Mouse (Mus musculus) erythroblast, adult 5-6 weeks (primary cell): ENCODE results near the gene Ccdc62. TPM values are rescaled to one million over a fixed set of nuclear protein-coding genes. Genes with fewer than 3 reads are reported as not detected.
A peak's percentile ranks its signal among the peaks of the same experiment; 100 is the strongest.

Experiments used
- ATAC-seq: replicated peaks from 2 replicates; pipeline ENCODE4 v1.8.0; 2016; ENCODE audit warnings: moderate number of reproducible peaks, mild to moderate bottlenecking, moderate TSS enrichment, inconsistent platforms; ENCODE audit not compliant: poor library complexity, low FRiP score, severe bottlenecking
- total RNA-seq, 2 experiments: library from RNA; stranded (forward) in 1 of 2; stranded (reverse) in 1 of 2; fragments of 150-400 nt in 1 of 2; fragments of 200-764, 138-1000 nt in 1 of 2; gene quantifications; 2 replicates each; pipeline versions ENCODE4 v1.2.3 to v1.2.4; 2015 to 2017; ENCODE audit warnings: low replicate concordance in 2 of 2

Gene Ccdc62
- total RNA-seq, 2 experiments from 2014 or later, result 0.19 to 0.60 TPM

DNA sequence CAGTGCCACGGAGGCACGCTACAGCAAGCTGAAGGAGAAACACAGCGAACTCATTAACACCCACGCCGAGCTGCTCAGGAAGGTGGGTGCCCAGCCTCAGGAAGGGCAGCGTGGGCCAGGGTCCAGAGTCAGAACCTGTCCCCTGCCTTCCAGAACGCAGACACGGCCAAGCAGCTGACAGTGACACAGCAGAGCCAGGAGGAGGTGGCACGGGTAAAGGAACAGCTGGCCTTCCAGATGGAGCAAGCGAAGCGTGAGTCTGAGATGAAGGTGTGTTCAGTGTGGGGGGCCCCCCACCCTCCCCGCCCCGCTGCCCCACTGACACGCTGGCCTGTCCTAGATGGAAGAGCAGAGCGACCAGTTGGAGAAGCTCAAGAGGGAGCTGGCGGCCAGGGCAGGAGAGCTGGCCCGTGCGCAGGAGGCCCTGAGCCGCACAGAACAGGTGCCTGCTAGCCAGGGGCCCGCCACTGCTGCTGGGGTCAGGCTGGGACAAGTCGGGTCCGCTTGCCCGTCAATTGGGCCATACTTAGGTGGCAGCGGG lies 66.8 kb downstream of the Ccdc62 start:
- ATAC-seq, result no peak

DNA sequence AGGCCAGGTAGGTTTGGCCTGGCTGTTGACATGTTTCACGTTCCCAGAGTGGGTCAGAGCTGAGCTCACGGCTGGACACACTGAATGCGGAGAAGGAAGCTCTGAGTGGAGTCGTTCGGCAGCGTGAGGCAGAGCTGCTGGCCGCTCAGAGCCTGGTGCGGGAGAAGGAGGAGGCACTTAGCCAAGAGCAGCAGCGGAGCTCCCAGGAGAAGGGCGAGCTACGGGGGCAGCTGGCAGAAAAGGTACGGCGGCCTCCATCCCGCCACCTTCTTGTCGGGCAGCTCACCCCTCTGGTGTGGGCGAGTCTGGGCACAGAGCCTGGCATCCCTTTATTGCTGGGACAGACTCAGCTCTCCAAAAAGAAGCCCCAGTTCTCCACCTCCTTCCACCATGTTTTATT lies 67.3 kb downstream of the Ccdc62 start:
- ATAC-seq, result no peak

DNA sequence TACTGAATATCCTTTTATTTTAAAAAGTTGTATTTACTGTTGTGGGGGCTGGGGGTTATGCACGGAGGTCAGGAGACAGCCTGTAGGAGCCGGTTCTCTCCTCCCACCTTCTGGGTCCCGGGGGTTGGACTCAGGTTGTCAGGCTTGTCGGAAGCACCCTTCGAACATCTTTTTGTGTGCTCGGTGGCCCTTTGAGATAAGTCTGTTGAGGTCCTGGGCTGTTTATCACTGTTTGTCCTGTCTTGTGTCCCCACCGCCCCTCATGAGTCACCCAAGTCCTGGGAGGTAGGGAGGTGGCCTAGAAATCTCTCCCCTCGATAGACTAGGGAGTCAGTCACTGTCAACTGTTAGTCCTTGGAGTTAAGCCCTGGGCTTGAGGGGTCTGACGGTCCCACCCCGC lies 67.9 kb downstream of the Ccdc62 start:
- ATAC-seq, result no peak

DNA sequence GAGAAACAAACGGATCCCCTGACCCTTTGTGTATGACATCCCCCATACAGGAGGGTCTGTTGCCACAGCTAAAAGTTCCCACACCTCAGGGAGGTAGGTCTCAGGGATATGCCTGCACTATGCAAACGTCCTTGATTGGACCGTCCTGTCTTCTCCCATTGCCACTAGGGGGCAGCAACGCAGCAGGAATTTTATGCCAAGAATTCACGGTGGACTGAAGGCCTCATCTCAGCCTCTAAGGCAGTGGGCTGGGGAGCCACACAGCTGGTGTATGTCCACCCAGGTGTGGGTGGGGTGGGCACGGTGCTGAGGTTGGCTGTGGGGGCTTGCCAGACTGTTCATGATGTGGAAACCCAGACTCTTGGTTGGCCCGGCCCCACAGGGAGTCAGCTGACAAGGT lies 70.3 kb downstream of the Ccdc62 start:
- peak; percentile 81 for ATAC-seq

DNA sequence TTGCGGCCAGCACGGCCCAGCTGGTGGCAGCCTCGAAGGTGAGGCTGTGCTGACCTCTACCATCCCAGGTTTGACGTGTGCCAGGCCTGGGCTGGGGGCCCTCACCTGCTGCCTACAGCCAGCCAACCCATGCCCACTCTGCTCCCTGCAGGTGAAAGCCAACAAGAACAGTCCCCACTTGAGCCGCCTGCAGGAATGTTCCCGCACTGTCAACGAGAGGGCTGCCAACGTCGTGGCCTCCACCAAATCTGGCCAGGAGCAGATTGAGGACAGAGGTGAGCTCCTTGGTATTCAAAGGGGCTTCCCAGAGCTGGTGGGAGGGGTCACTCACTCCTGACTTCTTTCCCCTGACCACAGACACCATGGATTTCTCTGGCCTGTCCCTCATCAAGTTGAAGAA lies 70.8 kb downstream of the Ccdc62 start:
- ATAC-seq, result no peak

DNA sequence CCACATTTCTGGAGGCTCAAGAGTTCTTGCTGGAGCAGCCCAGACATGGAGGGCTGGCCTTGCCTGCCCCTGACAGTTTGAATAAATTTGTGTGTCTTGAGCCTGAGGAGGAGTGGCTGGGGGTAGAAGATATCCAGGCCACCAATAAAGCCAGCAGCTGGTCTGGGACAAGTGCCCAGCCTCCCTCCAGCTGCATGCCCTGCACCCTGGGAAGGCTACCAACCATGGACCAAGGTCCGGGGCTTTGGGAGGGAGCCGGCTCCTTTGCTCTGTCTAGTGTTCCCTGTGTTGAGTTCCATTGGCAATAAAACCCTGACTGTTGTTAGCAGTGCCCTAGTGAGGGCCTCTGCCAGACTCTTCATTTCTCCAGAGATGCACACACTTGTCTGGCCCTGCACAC lies 72.4 kb downstream of the Ccdc62 start:
- ATAC-seq, result no peak

DNA sequence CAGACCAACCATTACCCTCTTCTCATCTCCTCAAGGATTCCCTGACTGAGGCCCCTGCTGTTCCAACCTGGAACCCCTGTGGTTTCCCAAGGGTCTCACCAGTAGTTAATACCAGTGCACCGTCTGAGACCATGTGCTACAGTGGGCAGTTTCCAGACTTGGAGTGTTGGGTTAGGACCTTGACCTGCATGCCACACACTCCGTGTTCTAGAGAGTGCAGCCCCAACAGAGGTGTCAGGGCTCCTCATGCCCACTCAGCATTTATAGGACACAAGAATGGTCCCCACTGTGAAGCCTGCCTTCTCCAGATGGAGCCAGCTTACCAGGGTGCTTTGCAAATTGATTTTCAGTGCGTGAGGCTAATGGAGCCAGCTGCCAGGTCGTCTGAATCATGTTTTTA lies 72.9 kb downstream of the Ccdc62 start:
- no peak for ATAC-seq

DNA sequence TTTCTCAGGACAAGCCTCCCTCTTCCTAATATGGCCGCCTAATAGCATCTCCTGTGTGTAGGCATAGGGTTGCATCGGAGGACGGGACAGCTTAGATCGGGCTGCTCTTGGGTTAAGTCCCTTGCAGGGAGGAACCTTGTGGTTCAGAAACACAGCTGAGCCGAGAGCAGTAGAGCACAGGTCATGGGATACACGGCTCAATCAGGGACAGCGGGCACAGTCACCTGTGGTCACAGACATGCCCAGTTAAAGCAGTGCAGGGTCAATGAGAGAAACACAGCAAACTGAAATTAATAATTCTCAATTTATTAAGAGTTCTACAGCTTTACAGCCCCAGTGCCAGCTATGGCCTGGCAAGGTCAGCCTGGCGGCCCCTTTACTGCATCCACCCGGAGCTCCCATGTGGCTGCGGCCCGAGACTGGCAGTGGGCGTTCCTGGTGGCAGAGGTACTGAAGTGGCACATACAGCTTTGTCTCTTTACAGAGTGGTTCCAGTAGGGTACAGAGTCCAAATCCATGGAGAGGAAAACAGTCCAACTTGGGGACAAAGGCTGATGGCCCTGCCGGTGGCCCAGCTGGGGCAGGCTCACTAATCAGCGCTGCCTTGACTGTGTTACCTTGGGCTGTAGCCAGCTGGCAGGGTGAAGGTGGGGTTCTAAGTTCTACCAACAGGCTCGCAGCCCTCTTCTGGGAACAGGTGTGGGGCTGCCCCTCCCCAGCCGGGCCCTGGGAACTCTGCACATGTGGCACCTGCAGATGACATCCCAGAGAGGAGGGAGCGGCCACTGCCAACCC lies 74.1 kb downstream of the Ccdc62 start:
- no peak for ATAC-seq

DNA sequence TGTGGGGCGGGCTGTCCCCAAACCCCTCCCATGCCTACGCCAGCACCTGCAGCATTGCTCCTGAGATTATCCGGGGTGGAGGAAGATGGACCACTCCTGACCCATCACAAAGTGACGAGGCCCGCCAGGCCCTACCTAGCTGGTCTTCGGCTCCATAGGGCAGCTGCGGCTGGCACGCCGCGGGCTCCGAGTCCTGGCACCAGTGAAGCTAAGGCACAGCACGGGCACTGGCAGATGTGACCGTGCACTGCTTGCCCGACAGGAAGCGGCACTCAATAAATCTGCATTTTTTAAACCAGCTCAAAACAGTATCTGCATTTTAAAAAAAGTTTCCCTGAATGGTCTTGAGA lies 74.6 kb downstream of the Ccdc62 start:
- ATAC-seq, result no peak

DNA sequence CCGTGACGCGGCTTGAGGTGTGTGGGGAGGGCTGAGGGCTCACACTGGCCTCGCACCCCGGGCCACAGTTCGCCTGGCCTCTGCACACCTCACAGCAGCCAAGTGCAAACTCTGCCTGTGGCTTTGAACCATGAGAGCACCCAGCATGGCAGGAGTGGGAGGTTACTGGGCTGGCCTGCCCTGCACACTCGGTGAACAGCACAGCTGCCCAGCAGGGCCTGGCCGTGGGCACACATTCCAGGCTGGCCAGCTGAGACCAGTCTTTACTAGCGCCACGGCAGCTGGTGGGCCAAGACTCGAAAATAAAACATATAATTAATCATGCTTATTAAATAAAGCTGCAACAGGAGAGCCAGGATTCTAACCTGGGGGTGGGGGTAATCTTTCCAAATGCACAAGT lies 75.1 kb downstream of the Ccdc62 start:
- ATAC-seq, result no peak

DNA sequence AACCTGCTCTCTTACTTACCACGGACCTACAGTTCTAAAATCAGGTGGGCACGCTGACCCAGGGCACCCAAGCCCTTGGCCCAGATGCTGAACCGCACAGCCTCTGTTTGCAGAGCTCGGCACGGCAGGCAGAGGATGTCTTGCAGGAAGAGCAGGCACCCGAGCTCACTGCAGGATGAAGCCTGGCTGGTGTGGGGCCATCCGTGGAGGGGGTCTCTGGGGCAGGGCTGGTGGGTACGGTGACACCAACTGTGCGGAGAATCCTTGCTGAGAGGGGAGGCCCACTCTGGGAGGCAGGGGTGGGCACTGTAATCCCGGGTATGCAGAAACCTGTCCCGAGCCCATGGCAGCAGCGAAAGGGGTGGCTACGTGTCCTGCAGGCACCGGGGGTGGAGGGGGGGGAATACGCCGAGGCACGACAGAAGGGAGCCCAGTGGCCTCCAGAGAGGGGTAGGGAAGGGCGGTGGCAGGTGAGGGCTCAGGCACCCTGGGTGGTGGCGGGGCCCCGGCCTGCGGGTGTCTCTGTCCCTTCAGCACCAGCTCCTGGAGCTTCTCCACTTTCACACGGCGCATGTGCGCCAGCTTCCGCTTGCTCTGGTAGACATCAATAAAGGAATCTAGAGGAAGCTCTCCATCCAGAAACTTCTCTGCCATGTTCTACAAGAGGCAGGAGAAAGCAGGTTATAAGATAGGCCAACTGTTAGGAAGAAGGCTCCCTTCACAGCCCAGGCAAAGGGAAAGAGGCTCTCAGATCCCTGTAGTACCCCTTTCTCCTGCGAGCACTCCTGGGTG lies 75.8 kb downstream of the Ccdc62 start:
- ATAC-seq, result no peak

DNA sequence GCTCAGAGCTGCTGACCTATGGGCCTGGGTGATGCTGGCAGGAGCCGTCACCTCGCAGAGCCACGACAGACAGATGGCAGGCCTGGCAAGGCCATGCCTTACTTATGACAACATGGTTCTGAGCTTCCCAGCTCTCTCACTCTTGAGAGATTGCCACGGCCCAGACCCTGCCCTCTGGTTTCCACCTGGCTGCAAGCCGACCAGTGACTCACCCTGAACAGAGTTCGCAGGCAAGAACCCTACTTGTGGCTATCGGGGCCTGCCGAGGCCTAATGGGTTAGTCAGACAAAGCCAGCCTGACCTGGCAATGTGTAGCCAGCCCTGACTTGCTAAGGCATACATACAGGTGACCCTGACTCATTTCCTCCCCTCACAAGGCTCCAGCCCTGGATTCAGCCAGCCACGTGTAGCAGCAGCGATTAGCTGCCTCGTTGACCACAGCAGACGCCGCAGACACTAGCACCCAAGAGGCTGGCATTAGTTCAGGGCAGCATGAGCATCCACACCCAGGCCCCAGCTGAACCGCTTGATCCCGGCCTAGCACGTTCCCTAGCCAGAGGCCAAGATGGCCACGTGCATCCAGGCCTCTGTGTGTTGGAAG lies 76.5 kb downstream of the Ccdc62 start:
- no peak for ATAC-seq

DNA sequence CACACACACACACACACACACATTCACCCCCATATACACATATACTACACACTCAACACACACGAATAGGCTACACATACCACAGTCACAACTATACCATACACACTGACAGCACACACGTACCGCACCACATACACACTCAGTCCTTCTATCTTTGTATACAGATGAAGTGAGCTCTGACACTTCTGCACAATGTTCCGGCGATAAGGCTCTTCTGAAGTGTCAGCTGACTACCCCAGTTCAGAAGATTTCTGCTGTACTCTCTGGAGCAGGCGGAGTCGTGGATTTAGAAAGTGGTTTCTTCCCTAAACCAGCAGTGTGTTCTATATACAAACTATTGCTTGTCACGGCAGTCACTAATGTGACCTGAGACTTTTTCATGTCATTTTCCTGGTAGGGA lies 79.6 kb downstream of the Ccdc62 start:
- ATAC-seq, result peak; percentile 62

DNA sequence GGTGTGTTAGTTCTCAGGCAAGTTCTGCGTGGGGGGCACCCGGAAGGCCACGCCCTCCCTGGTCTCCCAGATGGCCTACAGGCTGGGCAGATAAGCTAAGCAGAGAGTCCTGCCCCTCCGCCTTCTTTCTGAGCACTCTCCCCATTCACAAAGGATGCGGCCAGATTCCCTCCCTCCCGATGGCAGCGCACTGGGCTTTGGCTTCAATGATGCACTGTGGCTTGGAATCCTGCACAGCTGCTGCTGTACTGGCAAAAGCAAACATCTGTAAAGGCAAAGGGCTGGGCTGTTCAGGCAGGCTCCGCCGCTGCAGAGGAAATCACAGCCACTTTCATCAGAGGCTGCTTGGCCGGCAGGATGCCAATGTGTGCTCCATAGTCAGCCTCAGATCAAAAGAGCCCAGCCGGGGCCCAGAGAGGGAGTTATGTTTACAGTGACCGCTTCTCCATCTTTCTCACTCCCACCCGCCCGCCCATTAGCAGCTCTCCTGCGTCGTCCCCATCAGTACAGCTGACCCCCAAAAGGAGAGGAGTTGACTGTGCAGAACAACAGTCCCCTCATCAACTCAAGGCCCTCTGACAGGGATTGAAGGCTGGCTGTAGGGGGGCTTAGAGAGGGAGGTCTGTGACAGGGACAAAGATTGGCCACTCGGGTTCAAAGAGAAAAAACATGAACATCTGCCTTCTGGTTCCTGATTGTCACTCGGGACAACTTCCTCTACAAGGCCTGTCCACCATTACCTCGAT lies 80.6 kb downstream of the Ccdc62 start:
- peak; percentile 43; the same call in 1 of the 2 replicates for ATAC-seq

DNA sequence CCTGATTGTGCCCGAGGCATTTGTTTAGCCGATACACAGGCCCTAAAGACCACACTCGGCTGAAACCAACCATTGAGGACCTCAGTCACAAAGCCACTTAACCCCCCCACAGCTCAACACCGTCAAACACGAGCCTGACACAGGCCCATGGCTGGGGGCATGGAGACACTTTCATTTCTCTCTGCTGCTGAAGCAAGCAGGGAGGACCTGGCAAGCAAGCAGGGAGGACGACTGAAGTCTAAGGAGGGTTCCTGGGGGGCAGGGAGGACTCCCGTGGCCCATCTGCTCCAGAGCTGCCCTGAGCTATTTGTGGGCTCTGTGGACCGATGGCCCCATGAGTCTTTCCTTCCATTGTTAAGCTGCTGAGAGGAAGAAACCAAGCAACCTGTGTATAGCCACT lies 81.4 kb downstream of the Ccdc62 start:
- ATAC-seq, result no peak

DNA sequence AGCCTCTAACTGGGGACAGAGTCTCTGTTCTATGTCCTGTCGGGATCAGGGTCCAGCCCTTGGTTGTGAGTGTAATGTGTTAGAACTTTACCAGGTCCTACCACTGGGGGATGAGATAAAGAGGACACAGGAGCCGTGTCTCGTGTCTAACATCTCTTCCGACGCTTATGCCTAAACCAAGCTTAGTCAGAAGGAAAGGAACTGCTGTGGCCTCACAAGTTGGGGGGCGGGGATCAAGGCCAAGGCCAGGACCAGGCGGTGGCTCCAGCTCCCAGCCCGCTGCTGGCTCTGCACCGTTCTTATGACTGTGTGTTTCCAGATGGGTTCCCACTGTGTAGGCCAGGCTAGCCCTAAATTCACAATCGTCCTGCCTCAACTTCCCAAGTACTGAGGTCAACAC lies 82.4 kb downstream of the Ccdc62 start:
- no peak for ATAC-seq

DNA sequence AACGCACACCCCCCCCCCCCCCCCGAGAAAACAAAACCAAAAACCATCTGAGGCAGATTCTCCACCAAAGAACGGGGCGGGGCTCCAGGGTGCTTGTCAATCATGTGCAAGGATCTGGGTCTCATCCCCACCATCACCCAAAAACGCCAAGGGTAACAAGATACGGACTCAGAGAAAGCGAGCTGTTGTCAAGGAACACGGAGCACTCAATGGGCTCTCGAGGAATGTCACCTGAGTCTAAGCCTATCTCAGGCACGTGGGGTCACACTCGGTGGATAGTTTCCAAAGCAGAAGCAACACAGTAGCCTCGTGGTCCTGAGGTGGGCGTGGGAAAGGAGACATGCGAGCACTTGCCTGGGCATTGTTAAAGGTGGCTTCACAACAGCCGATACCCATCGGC lies 83.3 kb downstream of the Ccdc62 start:
- no peak for ATAC-seq

DNA sequence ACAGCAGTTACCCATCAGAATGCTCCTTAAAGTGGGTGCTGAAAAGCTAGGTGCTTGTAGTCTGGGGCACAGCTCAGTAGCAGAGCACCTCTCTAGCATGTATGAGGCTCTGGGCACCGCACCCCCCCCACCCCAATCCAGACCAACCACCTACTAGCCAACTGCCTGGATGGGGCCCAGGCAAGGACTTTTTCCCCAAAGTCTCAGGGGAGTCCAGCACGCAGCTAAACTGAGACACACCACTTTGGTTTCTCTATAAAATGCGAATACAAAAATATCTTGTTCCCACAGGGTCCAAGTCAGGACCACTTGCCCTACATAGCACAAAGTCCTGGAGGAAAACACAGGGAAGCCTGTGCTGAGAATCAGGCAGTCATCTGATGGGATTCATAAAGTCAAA lies 83.7 kb downstream of the Ccdc62 start:
- ATAC-seq, result no peak

DNA sequence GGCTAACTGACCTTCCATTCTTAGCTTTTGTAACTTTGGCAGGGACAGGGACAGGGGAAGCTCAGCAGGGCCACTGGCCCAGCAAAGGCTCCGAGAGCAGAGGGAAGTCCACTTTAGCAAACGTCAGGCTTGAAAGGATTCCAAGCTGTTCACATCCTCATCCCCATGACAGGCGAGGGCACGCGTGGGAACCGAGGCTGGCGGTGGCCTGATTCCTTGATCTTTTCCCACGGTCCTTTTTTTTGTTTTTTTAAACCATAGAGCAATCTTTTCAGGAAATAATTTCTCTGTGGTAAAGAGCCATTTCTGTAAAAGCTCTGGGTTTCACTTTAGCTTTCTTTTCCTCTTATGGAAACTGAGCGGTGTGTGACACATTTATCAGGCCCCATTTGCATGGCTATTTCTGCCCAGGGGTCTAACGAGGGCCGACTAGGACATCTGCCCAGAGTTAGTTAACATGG lies 84.3 kb downstream of the Ccdc62 start:
- ATAC-seq, result no peak

DNA sequence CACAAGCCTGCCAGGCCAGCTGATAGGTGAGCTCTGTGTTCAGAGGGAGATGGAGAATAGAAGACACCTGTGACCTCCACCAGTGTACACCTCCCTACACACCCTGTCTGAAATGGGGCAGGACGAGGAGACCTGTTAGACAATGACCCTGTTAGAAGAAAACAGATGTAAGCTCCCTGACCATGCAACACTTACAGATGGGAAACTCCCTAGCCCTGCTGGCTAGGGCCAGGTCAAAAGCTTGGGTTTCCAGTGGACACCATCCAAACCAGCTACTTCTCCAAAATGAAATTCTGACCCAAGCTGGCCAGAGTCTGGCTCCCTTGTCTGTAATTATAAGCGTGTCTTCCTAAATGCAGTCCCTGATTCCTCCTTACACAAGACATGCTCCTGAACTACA lies 85.2 kb downstream of the Ccdc62 start:
- ATAC-seq, result no peak
